Mouse (Mus musculus): ENCODE data around the gene Tomm70a. TPM values are rescaled to one million over a fixed set of nuclear protein-coding genes. Genes with fewer than 3 reads are reported as not detected.
A peak's percentile ranks its signal among the peaks of the same experiment; 100 is the strongest.

The Tomm70a gene
- total and polyA plus RNA-seq, 2 experiments from 2014 or later: 35.7 to 53.5 TPM

DNA sequence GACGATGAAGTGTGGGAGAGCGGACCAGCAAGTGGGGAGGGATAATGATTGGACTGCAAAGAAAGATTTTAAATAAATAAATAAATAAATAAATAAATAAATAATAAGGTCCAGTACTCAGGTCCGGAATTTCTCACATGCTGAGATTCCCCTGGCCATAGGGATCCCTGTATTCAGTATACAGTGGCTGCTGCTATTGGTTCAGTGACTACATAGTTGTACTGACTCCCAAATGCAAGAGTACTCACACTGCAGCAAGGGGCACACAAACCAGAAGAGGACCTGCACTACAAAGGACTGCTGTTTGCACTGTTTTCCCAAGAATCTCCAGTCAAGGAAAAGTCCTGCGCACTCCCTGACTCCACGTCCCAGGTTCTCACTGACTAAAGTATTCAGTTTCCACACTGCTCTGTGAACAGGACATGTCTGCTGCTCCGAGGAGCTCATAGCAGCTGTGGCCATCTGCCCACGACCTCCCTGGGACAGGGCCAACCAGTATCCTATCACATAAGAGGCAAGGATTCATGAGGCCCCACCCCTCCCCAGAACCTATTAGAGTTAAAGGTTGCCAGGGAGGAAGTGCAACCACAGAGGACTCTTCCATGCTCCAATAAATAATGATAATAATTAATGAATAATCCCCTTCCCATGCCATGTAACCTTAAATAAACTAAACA, 22.9 kb upstream of the Tomm70a start:
- no peak overlapping the region for H3K9ac ChIP-seq (replicated peaks; ENCODE audit: low read depth, low read length)
- no peak overlapping the region for H3K27ac ChIP-seq (ENCODE audit: low read depth)
- no peaks in the 10 kb centered on the region for H3K4me1 ChIP-seq (ENCODE audit: control insufficient read depth, insufficient read depth)
- H3K4me3 ChIP-seq (ENCODE audit: low read depth, low read length): no peak overlapping the region
- TF ChIP-seq CTCF (IDR thresholded peaks at IDR 0.05; ENCODE audit: low read depth) (no peak), EP300 (IDR thresholded peaks at IDR 0.05; ENCODE audit: low read depth) (no peak)
- no peaks in the 10 kb centered on the region for H3K9me3 ChIP-seq (replicated peaks; ENCODE audit: control insufficient read depth, low read length)
- no peaks in the 10 kb centered on the region for H3K27me3 ChIP-seq (ENCODE audit: control insufficient read depth, insufficient read depth, low read length)
- 48% methylated on average over 7 of the region's 7 CpGs for WGBS
- H3K36me3 ChIP-seq (replicated peaks; ENCODE audit: control insufficient read depth, insufficient read depth, low read length): no peaks in the 10 kb centered on the region
- H3K4me2 ChIP-seq (ENCODE audit: low read depth, low read length): no peak overlapping the region
- ATAC-seq (ENCODE audit: insufficient read depth, low read depth) (no peak), DNase-seq (ENCODE audit: low spot score) (no peak)

GRCm38 (mm10) chr16:57099572-57100237, 21.8 kb upstream of the Tomm70a start:
- WGBS: 58% methylated on average over 5 of the region's 5 CpGs
- DNase-seq (ENCODE audit: low spot score): no peak
- TF ChIP-seq EP300 (IDR thresholded peaks at IDR 0.05; ENCODE audit: low read depth) (no peak), CTCF (IDR thresholded peaks at IDR 0.05; ENCODE audit: low read depth) (no peak)

GRCm38 (mm10) chr16:57101174-57101573, 20.3 kb upstream of the Tomm70a start:
- 83% methylated on average over 1 of the region's 1 CpGs for WGBS
- ATAC-seq (ENCODE audit: insufficient read depth, low read depth): no peak
- no peaks in the 10 kb centered on the region for H3K9me3 ChIP-seq (replicated peaks; ENCODE audit: control insufficient read depth, low read length)
- no peaks in the 10 kb centered on the region for H3K4me1 ChIP-seq (ENCODE audit: control insufficient read depth, insufficient read depth)
- H3K4me3 ChIP-seq (ENCODE audit: low read depth, low read length): no peak overlapping the region
- no peak for DNase-seq (ENCODE audit: low spot score)
- no peak overlapping the region for H3K27ac ChIP-seq (ENCODE audit: low read depth)
- no peaks in the 10 kb centered on the region for H3K36me3 ChIP-seq (replicated peaks; ENCODE audit: control insufficient read depth, insufficient read depth, low read length)
- no peak overlapping the region for H3K9ac ChIP-seq (replicated peaks; ENCODE audit: low read depth, low read length)
- TF ChIP-seq CTCF (IDR thresholded peaks at IDR 0.05; ENCODE audit: low read depth) (no peak), EP300 (IDR thresholded peaks at IDR 0.05; ENCODE audit: low read depth) (no peak)
- no peak overlapping the region for H3K4me2 ChIP-seq (ENCODE audit: low read depth, low read length)
- H3K27me3 ChIP-seq (ENCODE audit: control insufficient read depth, insufficient read depth, low read length): no peaks in the 10 kb centered on the region

More at GRCm38 (mm10) chr16:57099572-57100237, 21.8 kb upstream of the Tomm70a start:
- Histone ChIP-seq H3K4me2 (ENCODE audit: low read depth, low read length) (no peak overlapping the region), H3K27ac (ENCODE audit: low read depth) (no peak overlapping the region), H3K27me3 (ENCODE audit: control insufficient read depth, insufficient read depth, low read length) (no peaks in the 10 kb centered on the region), H3K4me1 (ENCODE audit: control insufficient read depth, insufficient read depth) (no peaks in the 10 kb centered on the region), H3K9ac (replicated peaks; ENCODE audit: low read depth, low read length) (no peak overlapping the region), H3K36me3 (replicated peaks; ENCODE audit: control insufficient read depth, insufficient read depth, low read length) (no peaks in the 10 kb centered on the region), H3K4me3 (ENCODE audit: low read depth, low read length) (no peak overlapping the region), H3K9me3 (replicated peaks; ENCODE audit: control insufficient read depth, low read length) (no peaks in the 10 kb centered on the region)
- ATAC-seq (ENCODE audit: insufficient read depth, low read depth): no peak

- no peak for TF ChIP-seq EP300 (IDR thresholded peaks at IDR 0.05; ENCODE audit: low read depth)
- TF ChIP-seq CTCF (IDR thresholded peaks at IDR 0.05; ENCODE audit: low read depth): no peak
- H3K9ac ChIP-seq (replicated peaks; ENCODE audit: low read depth, low read length): no peak overlapping the region
- no peaks in the 10 kb centered on the region for H3K36me3 ChIP-seq (replicated peaks; ENCODE audit: control insufficient read depth, insufficient read depth, low read length)
- no peaks in the 10 kb centered on the region for H3K9me3 ChIP-seq (replicated peaks; ENCODE audit: control insufficient read depth, low read length)
- 66% methylated on average over 5 of the region's 5 CpGs for WGBS
- no peak overlapping the region for H3K4me2 ChIP-seq (ENCODE audit: low read depth, low read length)
- H3K27ac ChIP-seq (ENCODE audit: low read depth): no peak overlapping the region
- H3K4me1 ChIP-seq (ENCODE audit: control insufficient read depth, insufficient read depth): no peaks in the 10 kb centered on the region
- no peak for ATAC-seq (ENCODE audit: insufficient read depth, low read depth)
- H3K4me3 ChIP-seq (ENCODE audit: low read depth, low read length): no peak overlapping the region
- H3K27me3 ChIP-seq (ENCODE audit: control insufficient read depth, insufficient read depth, low read length): no peaks in the 10 kb centered on the region
- no peak for DNase-seq (ENCODE audit: low spot score)
Observed at GRCm38 (mm10) chr16:57106185-57106960, 15.1 kb upstream of the Tomm70a start.

DNA sequence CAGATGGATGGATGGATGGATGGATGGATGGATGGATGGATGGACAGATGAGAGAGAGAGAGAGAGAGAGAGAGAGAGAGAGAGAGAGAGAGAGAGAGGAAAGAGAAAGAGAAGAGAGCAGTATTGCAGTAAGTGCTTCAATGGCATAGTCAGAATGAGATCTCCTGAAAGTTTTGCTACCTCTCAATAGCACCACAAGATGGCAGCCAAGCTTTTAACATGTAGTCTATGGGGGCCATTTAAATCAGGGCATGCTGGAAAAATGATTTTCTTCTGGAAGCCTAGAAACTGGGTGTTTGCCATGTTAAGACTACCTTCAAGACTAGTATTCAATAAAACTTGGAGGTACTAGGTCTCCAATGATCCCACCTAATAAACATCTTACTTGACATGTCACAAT, 5.4 kb upstream of the Tomm70a start:
- Histone ChIP-seq H3K4me1 (ENCODE audit: control insufficient read depth, insufficient read depth) (no peaks in the 10 kb centered on the region), H3K27me3 (ENCODE audit: control insufficient read depth, insufficient read depth, low read length) (no peaks in the 10 kb centered on the region), H3K9me3 (replicated peaks; ENCODE audit: control insufficient read depth, low read length) (no peaks in the 10 kb centered on the region), H3K27ac (ENCODE audit: low read depth) (no peak overlapping the region), H3K4me3 (ENCODE audit: low read depth, low read length) (no peak overlapping the region), H3K9ac (replicated peaks; ENCODE audit: low read depth, low read length) (no peak overlapping the region), H3K36me3 (replicated peaks; ENCODE audit: control insufficient read depth, insufficient read depth, low read length) (no peaks in the 10 kb centered on the region), H3K4me2 (ENCODE audit: low read depth, low read length) (no peak overlapping the region)
- peak; percentile 61 for TF ChIP-seq CTCF (IDR thresholded peaks at IDR 0.05; ENCODE audit: low read depth)
- no peak for TF ChIP-seq EP300 (IDR thresholded peaks at IDR 0.05; ENCODE audit: low read depth)
- ATAC-seq (ENCODE audit: insufficient read depth, low read depth) (no peak), DNase-seq (ENCODE audit: low spot score) (no peak)
